Mouse (Mus musculus): Measurements from ENCODE around the gene Iqcn.
A peak's percentile ranks its signal among the peaks of the same experiment; 100 is the strongest.

Gene Iqcn

GRCm38 (mm10) chr8:70730956-70731355 lies 27.7 kb downstream of the Iqcn start:
- no peak for DNase-seq (ENCODE audit: low spot score)

- no peak for DNase-seq (ENCODE audit: low spot score)
Observed at GRCm38 (mm10) chr8:70737705-70738104, 34.4 kb downstream of the Iqcn start.

DNA sequence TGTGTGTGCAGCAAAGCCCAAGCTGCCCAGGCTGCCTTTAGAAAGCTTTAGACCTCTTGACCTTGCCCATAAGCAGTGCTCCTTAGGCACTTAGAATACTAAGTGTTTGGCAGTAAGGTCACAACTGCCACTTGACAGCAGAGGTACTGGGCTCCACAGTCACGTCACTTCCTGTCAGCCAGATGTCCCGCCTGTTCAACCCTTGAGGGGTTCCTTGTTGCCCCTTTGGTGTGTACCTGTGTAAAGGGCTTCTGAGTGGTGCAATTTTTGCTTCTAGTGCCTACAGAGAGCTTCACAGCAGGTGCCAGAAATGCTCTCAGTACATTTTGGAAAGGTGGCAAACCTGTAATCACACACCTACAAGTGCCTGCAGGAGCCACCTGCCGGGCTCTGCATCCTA lies 35.0 kb downstream of the Iqcn start:
- no peak for DNase-seq (ENCODE audit: low spot score)

DNA sequence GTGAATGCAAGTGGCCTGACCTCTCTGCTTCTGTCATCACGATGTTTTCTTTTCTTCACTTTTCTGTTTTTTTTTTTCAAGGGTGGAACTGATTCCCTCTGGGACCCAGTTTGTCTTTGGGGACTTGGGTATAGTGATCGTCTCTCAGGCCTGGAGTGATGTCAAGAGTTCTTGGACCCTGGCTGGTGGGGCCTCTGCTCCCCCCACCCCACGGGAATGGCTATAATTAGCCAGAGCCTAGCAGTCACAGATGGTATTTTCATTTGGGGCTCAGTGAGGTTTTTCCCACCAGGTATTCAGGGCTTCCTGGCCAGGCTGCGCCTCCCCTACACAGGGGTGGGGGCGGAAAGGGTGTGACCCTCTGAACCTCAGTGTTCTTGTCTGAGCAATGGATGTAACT lies 38.4 kb downstream of the Iqcn start:
- DNase-seq (ENCODE audit: low spot score): no peak

DNA sequence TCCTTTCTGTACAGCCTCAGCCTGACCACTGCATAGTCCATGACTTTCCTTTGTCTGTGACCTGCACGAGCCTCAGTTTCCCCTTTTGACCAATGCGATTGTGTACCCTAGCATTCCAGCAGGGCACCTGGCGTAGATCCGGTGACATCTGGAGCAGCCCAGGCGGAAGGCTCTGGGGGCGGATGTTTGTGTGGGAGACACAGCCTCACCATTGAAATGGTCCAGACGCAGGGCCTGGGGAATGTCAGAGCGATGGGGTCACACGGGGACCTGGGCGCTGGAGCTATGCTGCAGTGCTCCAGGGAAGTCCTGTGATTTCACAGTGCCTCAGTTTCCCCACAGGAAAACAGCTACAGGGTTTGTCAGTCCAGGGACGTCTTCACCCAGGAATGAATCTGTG lies 38.9 kb downstream of the Iqcn start:
- no peak for DNase-seq (ENCODE audit: low spot score)

DNA sequence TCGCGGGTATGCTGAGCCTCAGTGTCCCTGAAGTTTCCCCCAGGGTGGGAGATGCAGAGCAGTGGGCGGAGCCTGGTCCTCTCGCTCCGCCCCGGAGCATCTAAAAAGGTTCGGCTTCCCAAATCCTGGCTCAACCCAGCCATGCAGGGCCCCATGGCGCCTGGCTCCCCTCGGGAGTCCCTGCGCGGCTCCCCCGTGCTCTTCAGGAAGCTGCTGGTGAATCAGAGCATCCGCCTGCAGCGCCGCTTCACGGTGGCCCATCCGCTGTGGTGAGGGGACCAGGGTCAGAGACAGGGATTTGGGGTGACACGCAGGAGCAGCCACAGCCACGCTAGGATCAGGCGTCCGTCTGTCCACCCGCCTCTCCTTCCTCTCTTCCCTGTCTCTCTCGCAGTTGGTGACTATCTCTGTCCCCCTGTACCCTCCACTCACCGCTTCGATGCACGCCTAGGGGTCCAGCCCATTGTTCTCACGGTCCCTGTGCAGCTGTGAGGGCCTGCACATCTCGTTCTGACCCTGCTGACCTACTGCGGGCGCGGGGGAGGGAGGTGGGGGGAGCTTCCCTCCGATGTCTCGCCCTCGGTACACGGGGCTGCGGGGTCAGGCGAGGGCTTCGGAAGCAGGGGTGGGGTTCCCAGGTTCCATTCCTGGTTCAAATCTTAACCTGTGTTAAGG lies 39.9 kb downstream of the Iqcn start:
- no peak for DNase-seq (ENCODE audit: low spot score)

DNA sequence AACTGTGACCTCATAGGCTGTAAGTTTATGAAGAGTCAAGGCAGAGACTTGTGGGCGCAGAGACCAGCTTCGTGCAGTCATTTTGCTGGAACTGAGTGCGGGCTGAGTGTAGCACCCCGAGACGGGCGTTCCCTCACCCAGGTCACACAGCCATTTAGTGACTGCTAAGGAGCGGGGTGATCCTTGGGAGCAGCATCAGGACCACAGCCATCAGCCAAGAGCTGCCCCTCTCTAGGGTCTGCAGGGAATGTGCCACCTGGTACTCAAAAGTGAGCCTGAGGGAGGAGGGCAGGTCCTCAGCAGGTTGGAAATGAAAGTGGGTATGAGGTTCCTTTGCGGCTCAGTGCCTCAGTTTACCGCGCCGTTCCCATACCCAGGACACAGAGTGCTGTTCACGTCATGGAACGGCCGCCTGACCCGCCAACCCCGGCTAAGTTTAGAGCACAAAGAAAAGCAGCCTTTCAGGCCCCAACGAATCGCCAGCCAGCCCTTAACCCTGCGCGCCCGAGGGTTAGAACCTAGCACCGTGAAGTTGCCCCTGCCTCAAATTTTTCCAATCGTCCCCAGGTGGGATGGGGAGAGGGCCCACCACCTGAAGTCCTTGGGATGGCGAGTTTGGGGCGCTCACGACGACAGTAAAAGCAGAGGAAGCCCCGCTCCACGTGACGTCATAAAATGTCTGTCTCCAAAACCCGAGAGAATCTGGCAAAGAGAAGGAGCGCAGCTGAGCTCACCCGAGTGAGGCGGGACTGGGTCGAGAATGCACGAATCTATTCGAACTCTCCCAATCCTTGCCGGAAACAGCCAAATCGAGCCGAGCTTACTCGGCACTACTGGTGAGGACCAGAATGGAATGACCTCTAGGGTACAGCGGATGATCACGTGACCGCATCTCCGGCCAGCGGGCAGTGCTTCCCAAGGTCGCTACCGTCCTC lies 40.7 kb downstream of the Iqcn start:
- peak; percentile 47 for DNase-seq (ENCODE audit: low spot score)

- no peak for DNase-seq (ENCODE audit: low spot score)
Observed at GRCm38 (mm10) chr8:70744806-70745205, 41.5 kb downstream of the Iqcn start.

DNA sequence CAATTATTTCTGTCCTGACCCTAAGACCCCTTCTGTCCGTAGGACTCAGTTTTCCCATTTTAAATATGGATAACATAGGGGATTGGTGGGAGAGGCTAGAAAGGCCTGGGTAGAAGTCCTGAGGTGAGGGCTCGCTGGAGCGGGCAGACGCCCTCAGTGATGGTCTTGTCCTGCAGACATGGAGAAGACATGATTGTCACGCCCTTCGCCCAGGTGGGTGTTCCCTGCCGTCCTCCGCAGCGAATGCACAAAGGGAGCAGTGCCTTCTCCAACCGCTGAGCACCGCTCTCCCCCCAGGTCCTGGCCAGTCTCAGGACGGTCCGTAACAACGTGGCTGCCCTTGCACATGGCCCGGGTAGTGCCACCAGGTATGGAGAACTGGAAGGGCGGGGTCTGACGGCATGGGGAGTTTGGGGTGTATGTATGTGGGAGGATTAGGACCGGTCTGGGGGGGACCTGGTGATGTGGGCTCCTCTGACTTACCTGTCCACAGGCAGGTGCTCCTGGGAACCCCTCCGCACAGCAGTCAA lies 42.5 kb downstream of the Iqcn start:
- no peak for DNase-seq (ENCODE audit: low spot score)

- DNase-seq (ENCODE audit: low spot score): no peak
Observed at GRCm38 (mm10) chr8:70746676-70747075, 43.4 kb downstream of the Iqcn start.

DNA sequence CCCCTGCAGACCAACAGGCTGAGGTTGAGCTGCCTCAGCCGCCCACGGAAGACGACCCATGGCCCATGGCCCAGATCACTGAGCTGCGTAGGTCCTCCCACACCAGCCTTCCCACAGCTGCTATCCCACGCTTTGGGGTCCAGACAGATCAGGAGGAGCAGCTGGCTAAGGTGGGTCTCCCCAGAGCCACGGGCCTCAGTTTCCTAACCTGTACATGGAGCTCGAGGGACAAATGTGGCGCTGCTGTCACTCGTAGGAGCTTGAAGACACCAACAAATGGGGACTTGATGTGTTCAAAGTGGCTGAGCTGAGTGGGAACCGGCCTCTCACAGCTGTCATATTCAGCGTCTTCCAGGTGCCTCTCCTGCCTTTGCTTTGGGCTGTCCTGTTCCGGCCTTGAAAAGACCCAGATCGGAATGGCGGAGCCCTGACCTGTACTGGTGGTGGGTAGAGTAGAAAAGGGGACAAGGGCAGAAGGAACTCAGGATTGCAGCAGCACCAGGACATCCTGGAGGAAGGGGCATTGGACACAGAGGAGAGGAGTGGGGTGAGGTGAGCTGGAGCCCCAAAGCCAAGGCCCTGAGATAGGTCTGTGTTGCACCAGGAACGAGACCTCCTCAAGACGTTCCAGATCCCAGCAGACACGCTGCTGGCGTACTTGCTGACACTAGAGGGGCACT lies 44.1 kb downstream of the Iqcn start:
- DNase-seq (ENCODE audit: low spot score): no peak

- no peak for DNase-seq (ENCODE audit: low spot score)
Observed at GRCm38 (mm10) chr8:70748246-70749096, 45.2 kb downstream of the Iqcn start.

- DNase-seq (ENCODE audit: low spot score): no peak
Observed at GRCm38 (mm10) chr8:70749097-70749674, 45.9 kb downstream of the Iqcn start.

- DNase-seq (ENCODE audit: low spot score): no peak
Observed at GRCm38 (mm10) chr8:70750128-70750680, 46.9 kb downstream of the Iqcn start.

DNA sequence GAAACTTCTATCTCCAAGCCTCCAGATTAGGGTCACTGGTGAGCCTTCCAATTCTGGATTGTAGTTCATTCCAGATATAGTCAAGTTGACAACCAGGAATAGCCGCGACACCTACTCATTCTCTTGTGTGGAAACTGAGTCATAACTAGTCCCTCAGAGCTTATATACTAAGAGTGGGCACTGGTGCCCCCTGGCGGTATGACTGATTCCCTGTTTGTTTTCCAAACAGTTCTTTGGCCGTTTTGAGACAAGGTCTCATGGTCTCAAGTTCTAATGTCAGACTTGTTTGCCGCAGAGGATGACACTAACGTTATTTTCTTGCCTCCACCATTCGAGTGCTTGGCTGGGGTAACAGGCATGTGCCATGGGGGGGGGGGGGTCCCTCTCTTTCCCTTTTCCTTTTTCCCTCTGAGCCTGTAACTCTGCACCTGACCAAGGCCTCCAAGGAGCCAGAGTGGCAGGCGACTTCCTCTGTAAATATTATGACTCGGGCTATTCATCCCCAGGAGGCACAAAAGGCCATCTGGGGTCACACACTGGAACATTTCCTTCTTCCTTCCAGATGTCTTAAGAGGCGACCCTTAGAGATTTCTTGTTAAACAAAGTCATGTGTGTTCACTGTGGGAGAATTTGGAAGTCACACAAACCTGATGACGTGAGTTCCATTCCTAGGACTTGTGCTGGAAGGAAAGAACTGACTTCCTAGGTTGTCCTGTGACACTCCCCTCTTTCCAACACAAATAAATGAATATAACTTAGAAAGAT lies 48.9 kb downstream of the Iqcn start:
- DNase-seq (ENCODE audit: low spot score): no peak

DNA sequence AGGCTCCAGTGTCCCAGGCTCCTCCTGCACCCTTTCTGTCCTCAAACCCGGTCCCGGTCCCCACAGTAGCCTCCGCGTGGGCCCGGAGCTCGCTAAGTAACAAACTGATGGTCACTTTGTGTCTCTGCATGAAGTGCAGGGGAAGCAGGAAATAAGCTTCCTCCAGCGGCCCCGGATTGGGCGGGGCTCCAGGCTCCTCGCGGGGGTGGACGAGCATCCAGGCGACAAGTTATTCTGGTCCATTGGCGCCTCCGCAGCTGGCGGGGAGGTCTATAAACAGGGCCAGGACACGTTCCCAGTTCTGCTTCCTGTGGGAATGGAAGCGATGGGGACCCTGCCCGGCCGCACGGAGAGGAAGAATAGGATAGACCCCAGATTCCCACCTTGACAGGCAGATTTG lies 49.9 kb downstream of the Iqcn start:
- no peak for DNase-seq (ENCODE audit: low spot score)

DNA sequence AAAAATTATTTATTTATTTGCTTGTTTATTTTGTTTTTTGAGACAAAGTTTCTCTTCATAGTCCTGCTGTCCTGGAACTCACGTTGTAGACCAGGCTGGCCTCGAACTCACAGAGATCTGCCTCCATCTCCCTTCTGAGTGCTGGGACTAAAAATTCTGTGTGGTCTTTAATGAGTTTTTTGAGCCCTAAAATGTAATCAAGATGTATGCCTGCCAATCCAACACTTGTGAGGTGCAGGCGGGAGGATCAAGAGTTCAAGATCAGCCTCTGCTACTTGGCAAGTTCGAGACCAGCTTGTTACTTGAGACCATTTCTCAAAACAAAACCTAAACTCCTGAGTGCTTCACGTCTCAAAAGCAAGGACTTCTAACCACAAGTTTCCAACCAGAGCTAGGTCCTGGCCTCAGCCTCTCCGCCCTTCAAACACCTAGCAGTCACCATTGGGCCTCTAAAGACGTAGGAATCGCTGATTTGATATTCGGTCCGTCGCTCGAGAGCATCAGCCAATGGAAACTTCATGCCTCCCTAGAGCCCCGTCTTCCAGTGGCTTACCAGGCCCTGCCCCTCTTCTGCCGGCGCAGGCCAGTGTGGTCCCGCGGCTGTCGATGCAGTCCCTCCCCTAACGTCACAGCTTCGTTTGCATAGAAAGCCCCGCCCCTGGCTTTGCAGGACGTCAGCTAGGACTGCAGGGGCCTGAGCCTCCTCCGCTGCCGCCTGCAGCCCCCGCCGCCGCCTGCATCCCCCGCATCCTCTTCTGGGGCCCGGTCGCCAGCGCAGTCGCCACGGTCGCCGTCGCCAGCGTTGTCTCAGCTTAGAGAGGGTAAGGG lies 51.0 kb downstream of the Iqcn start, which contains the start of gene Rab3a:
Rab3a (plus strand) TSS at position 637 of the 828 bp plus-strand sequence.
- peak; percentile 97 for DNase-seq (ENCODE audit: low spot score)

- DNase-seq (ENCODE audit: low spot score): no peak
Observed at GRCm38 (mm10) chr8:70754871-70755660, 51.8 kb downstream of the Iqcn start.

All from yolk sac, embryonic 10.5 days (tissue).